Mouse (Mus musculus) embryonic fibroblast, embryonic 13.5 days (primary cell): ENCODE results near the gene Unc119.

Experiments used
- CTCF ChIP-seq: IDR thresholded peaks from 2 replicates; pipeline ENCODE4 v1.5.1; 2011; ENCODE audit warnings: mild to moderate bottlenecking, control low read depth, low read length, moderate library complexity, borderline replicate concordance; ENCODE audit not compliant: insufficient read depth
- POLR2A ChIP-seq: IDR thresholded peaks from 2 replicates; pipeline ENCODE4 v1.6.1; 2011; ENCODE audit warnings: low read depth, mild to moderate bottlenecking, control low read depth, low read length, moderate library complexity

- TF ChIP-seq CTCF = no peak
- TF ChIP-seq POLR2A = no peak
Observed at GRCm38 (mm10) chr11:78398212-78398611, 54.9 kb downstream of the Unc119 start.
